Mouse (Mus musculus): ENCODE data around the gene Srms.

Gene Srms

GRCm38 (mm10) chr2:181158471-181158870 is 54.5 kb downstream of the Srms start:
- no peak for DNase-seq

GRCm38 (mm10) chr2:181157716-181158302 is 55.2 kb downstream of the Srms start:
- DNase-seq, result no peak

- DNase-seq, result no peak
Measured at GRCm38 (mm10) chr2:181157180-181157579, 55.8 kb downstream of the Srms start.

- DNase-seq, result no peak
Measured at GRCm38 (mm10) chr2:181156248-181157121, 56.5 kb downstream of the Srms start, which contains the start of gene Eef1a2. Gene Eef1a2, minus strand, starts transcription at chr2:181157014.

- DNase-seq, result no peak
Measured at GRCm38 (mm10) chr2:181155801-181156200, 57.2 kb downstream of the Srms start.

All from kidney, adult 9 months (tissue).